Mouse (Mus musculus) natural killer cell, adult 2 months (primary cell): ENCODE measurements around the gene Rhox13.

ENCODE experiments used
- DNase-seq, 2 experiments: peaks; one replicate each; pipeline ENCODE4 v3.0.0; 2022; ENCODE audit warnings: low spot score in 2 of 2

The Rhox13 gene

DNA sequence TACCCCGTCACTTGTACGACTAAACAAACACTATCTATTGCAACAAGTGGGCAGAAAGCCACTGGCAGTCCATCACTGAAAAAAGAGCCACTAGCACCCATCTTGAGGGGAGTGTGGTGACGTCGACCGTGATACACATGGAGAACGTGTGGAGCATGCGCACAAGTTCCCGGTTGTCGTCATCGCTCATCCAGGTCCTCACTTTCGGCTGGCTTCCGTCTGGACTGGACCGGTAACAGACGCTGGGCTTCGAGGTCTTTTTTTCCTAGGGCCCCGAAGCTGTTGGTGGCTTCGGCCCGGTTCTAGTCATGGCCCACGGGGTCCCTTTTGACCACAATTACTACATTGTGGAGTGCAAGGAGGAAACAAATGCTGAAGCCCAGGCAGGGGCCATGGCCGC lies at the start of gene Rhox13:
TSS of gene Rhox13 (plus strand) at position 238 of the 400 bp plus-strand sequence.
- no peak for DNase-seq

- DNase-seq, result peak; percentile 5 to 16
Measured at GRCm38 (mm10) chrX:38084226-38084625, 36.8 kb upstream of the Rhox13 start.

- DNase-seq, result no peak
Measured at GRCm38 (mm10) chrX:38085041-38085440, 36.0 kb upstream of the Rhox13 start, which contains the start of gene Rhox11. Gene Rhox11 (minus strand): TSS chrX:38085141.

GRCm38 (mm10) chrX:38110807-38111206 lies 10.2 kb upstream of the Rhox13 start, which contains the start of gene Rhox12:
Gene Rhox12 (minus strand): TSS chrX:38110907.
- no peak for DNase-seq

- no peak for DNase-seq
Measured at GRCm38 (mm10) chrX:38121478-38121877, 459 bp downstream of the Rhox13 start.

DNA sequence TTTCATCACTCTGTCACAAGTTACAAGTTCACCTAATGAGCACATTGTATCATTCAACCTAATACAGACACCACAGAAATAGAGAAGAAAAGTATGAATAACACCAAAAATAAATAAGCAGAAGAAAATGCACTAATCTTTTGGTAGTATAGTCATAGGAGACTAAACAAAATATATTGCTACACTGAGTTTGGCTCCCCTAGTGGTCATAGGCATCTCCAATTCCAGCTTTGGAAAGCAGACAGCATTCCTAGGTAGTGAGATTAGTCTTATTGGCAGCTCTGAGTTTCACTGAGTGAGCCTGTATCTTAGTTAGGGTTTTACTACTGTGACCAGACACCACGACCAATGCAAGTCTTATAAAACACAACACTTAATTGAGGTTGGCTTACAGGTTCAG lies 38.1 kb downstream of the Rhox13 start:
- no peak for DNase-seq

DNA sequence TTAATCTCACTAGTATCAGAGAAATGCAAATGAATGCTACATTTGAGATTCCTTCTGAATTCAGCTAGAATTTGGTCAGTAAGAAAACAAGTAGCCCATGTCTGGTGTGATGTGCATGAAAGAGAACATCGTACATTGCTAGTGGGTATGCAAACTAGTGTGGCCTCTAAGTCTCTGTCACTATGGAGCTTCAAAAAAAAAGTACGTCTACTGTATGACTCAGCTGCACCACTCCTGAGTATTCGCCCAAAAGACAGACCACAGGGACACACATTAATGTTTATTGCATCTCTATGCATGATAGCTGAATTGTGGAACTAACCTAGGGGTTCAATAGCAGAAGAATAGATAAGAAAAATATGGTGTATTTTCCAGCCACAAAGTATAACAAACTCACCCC lies 44.3 kb downstream of the Rhox13 start:
- no peak for DNase-seq

DNA sequence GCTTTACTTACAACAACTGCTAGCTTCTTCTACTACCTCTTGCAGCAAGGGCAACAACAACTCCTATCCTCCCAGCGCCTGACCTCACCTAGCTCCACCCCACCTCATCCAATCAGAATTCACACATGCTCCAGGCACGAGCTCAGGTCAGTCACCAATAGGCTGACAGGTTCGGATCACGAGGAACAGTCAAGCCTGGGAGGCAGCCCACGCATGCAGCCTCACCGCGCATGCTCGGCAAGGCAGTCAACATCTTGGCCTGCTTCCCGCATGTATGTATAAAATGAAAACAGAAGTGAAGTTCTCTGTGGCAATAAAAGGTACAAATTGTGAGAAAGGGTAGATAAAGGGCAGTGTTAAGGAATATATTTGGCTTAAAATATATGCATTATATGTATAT lies 45.0 kb downstream of the Rhox13 start:
- no peak for DNase-seq

DNA sequence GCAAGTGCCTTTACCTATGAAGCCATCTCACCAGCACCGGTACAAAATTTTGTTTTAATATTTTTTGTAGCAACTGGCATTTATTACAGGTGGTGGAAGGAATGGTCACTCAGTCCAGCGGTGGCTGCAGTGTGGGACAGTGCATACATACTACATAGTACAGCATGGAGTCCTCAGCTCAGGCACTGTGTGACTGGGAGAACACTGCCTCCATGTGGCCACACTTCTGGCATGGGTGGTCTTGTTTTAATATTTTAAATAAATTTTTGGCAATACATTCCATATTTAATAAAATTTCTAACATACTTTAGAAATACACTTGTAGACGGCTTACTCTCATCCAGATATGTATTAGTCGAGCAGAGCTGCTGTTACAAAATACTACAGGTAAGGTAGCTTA lies 45.6 kb downstream of the Rhox13 start:
- DNase-seq, result no peak
